Mouse (Mus musculus) liver, embryonic 14.5 days (tissue): Measurements from ENCODE around the gene Zfp879.

Source experiments
- CTCF ChIP-seq: IDR thresholded peaks from 2 replicates; pipeline ENCODE4 v1.5.1; 2016; ENCODE audit warnings: antibody characterized with exemption, low read depth, control low read depth
- EP300 ChIP-seq: IDR thresholded peaks from 2 replicates; pipeline ENCODE4 v1.6.1; 2016; ENCODE audit warnings: antibody characterized with exemption, low read depth

DNA sequence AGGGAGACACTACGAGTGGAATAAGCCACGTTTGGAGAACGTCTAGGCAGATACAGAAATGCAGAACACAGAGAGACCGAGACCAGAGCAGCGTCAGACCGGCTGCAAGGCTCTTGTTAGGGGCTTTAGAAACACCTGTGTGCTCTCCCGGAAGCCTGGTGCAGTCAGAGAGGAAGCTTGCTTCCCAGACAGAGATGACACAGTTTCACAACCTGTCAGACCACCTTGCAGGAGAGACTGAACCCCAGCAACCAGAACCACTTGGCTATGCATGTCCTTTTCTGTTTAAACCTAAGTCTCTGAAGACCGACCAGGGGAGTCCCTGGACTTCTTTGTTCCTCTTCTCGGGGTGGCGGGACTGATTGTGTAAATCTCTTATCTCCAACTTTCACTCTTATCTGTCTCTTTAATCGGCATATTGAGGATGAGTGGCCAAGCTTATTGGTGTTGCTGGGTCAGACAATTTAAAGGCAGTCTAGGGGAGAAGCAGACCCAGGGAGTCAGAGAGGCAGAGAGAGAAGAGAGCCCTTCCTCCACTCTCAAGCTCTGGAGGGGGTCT is 8.9 kb upstream of the Zfp879 start, which contains the start of gene Grm6:
- no peak for TF ChIP-seq CTCF
- no peak for TF ChIP-seq EP300
